Mouse (Mus musculus) limb, embryonic 14.5 days (tissue): ENCODE data around the gene Sgsm3. TPM values are rescaled to one million over a fixed set of nuclear protein-coding genes. Genes with fewer than 3 reads are reported as not detected.

Experiments
- ATAC-seq: fragments of 200-750 bp; cut with Nextera tagmentation; 2 replicates; pipeline ENCODE4 v1.8.0; 2017; ENCODE audit warnings: low read depth, moderate number of reproducible peaks, moderate TSS enrichment; ENCODE audit not compliant: low FRiP score
- DNase-seq: peaks from one replicate; pipeline ENCODE4 v3.0.0-alpha.2; 2015; ENCODE audit warnings: low spot score
- H3K27ac ChIP-seq: fragments of 300-500 bp; sonication (generic); replicated peaks from 2 replicates; pipeline ENCODE4 v1.5.1; 2014; ENCODE audit warnings: low read depth, mild to moderate bottlenecking, low read length, moderate library complexity, mixed read lengths
- H3K27me3 ChIP-seq: fragments of 300-500 bp; sonication (generic); 2 replicates; pipeline ENCODE4 v1.6.1; 2014; ENCODE audit warnings: low read length, mixed read lengths; ENCODE audit not compliant: control insufficient read depth, insufficient read depth
- H3K36me3 ChIP-seq: fragments of 300-500 bp; sonication (generic); 2 replicates; pipeline ENCODE4 v1.6.1; 2014; ENCODE audit warnings: mild to moderate bottlenecking, low read length, moderate library complexity, mixed read lengths; ENCODE audit not compliant: control insufficient read depth, insufficient read depth
- H3K4me1 ChIP-seq: fragments of 300-500 bp; sonication (generic); 2 replicates; pipeline ENCODE4 v1.6.1; 2014; ENCODE audit warnings: antibody characterized with exemption, low read length, mixed read lengths; ENCODE audit not compliant: control insufficient read depth, insufficient read depth
- H3K4me2 ChIP-seq: fragments of 300-500 bp; sonication (generic); replicated peaks from 2 replicates; pipeline ENCODE4 v1.6.1; 2014; ENCODE audit warnings: low read depth, mild to moderate bottlenecking, low read length, moderate library complexity; ENCODE audit not compliant: severe bottlenecking
- H3K4me3 ChIP-seq: fragments of 300-500 bp; sonication (generic); replicated peaks from 2 replicates; pipeline ENCODE4 v1.5.1; 2014; ENCODE audit warnings: low read length
- H3K9ac ChIP-seq: fragments of 300-500 bp; sonication (generic); 2 replicates; pipeline ENCODE4 v1.6.1; 2014; ENCODE audit warnings: mild to moderate bottlenecking, low read depth, low read length, moderate library complexity; ENCODE audit not compliant: severe bottlenecking
- H3K9me3 ChIP-seq: fragments of 300-500 bp; sonication (generic); 2 replicates; pipeline ENCODE4 v1.6.1; 2016; ENCODE audit warnings: low read length; ENCODE audit not compliant: control insufficient read depth
- POLR2A ChIP-seq: fragments of 200-500 bp; IDR thresholded peaks from 2 replicates; pipeline ENCODE4 v1.8.0; 2012; ENCODE audit warnings: inconsistent platforms, mild to moderate bottlenecking, moderate library complexity, borderline replicate concordance; ENCODE audit not compliant: insufficient read depth, insufficient read length; ENCODE audit errors: extremely low read depth
- WGBS: fragments of 180-500 bp; shearing (Covaris S2); extraction: QIAGEN DNeasy Blood & Tissue Kit; methylation state at CpG from one replicate; pipeline ENCODE4 v1.1.7; 2014; 5-methylcytosine and 5-hydroxymethylcytosine counted together
- polyA plus RNA-seq, 2 experiments: library from polyadenylated mRNA; depleted of rRNA in 1 of 2; stranded (reverse) in 1 of 2; unstranded in 1 of 2; fragments of >200 nt; fragmentation: Nextera tagmentation in 1 of 2; extraction: Ambion mirVana in 1 of 2; gene quantifications; 2 replicates each; pipeline versions ENCODE4 v1.2.1 to v1.2.3; 2012 to 2014

Sgsm3 gene
- polyA plus RNA-seq, 2 experiments = 26.2 to 32.1 TPM

- no peaks in the 10 kb centered on the region for H3K27me3 ChIP-seq
- H3K9ac ChIP-seq = no peak overlapping the region
- H3K4me2 ChIP-seq = no peak overlapping the region
- 82% methylated on average over 6 of the region's 6 CpGs for WGBS
- no peak for TF ChIP-seq POLR2A
- H3K4me1 ChIP-seq = no peaks in the 10 kb centered on the region
- no peaks in the 10 kb centered on the region for H3K9me3 ChIP-seq
- ATAC-seq = no peak
- DNase-seq = no peak
- H3K36me3 ChIP-seq = no peaks in the 10 kb centered on the region
- H3K27ac ChIP-seq = no peak overlapping the region
- H3K4me3 ChIP-seq = no peak overlapping the region
These were observed 18.7 kb downstream of the Sgsm3 start for GRCm38 (mm10) chr15:80996090-80996835.

- TF ChIP-seq POLR2A = no peak
- H3K4me2 ChIP-seq = no peak overlapping the region
- H3K27me3 ChIP-seq = no peaks in the 10 kb centered on the region
- DNase-seq (no peak), ATAC-seq (no peak)
- 26% methylated on average over 1 of the region's 1 CpGs for WGBS
- H3K4me1 ChIP-seq = no peaks in the 10 kb centered on the region
- no peaks in the 10 kb centered on the region for H3K9me3 ChIP-seq
- no peaks in the 10 kb centered on the region for H3K36me3 ChIP-seq
- H3K27ac ChIP-seq = no peak overlapping the region
- H3K9ac ChIP-seq = no peak overlapping the region
- no peak overlapping the region for H3K4me3 ChIP-seq
These were observed 19.5 kb downstream of the Sgsm3 start for GRCm38 (mm10) chr15:80997077-80997476.

- WGBS = 52% methylated on average over 2 of the region's 4 CpGs
These were observed 23.0 kb downstream of the Sgsm3 start for GRCm38 (mm10) chr15:81000419-81001138.

GRCm38 (mm10) chr15:81006127-81006735 lies 28.7 kb downstream of the Sgsm3 start:
- no peak for TF ChIP-seq POLR2A
- no peaks in the 10 kb centered on the region for H3K4me1 ChIP-seq
- H3K27me3 ChIP-seq = no peaks in the 10 kb centered on the region
- no peaks in the 10 kb centered on the region for H3K9me3 ChIP-seq
- H3K36me3 ChIP-seq = peaks cover 31% of the 10 kb centered on the region
- no peak for ATAC-seq
- no peak for DNase-seq
- H3K27ac ChIP-seq = no peak overlapping the region
- H3K4me2 ChIP-seq = no peak overlapping the region
- H3K4me3 ChIP-seq = no peak overlapping the region
- H3K9ac ChIP-seq = no peak overlapping the region
- 83% methylated on average over 10 of the region's 10 CpGs for WGBS

More at GRCm38 (mm10) chr15:81000419-81001138, 23.0 kb downstream of the Sgsm3 start:
- DNase-seq (no peak), ATAC-seq (no peak)
- Histone ChIP-seq H3K4me3 (no peak overlapping the region), H3K4me1 (no peaks in the 10 kb centered on the region), H3K27me3 (no peaks in the 10 kb centered on the region), H3K27ac (no peak overlapping the region), H3K36me3 (peaks cover 11% of the 10 kb centered on the region; the same call in 1 of the 2 replicates), H3K9me3 (no peaks in the 10 kb centered on the region), H3K4me2 (no peak overlapping the region), H3K9ac (no peak overlapping the region)
- no peak for TF ChIP-seq POLR2A

- 91% methylated on average over 9 of the region's 9 CpGs for WGBS
- Histone ChIP-seq H3K9ac (no peak overlapping the region), H3K36me3 (peaks cover 41% of the 10 kb centered on the region), H3K9me3 (no peaks in the 10 kb centered on the region), H3K4me2 (no peak overlapping the region), H3K4me3 (no peak overlapping the region), H3K27me3 (no peaks in the 10 kb centered on the region), H3K4me1 (no peaks in the 10 kb centered on the region), H3K27ac (no peak overlapping the region)
- TF ChIP-seq POLR2A = no peak
- no peak for ATAC-seq
- no peak for DNase-seq
These were observed 29.8 kb downstream of the Sgsm3 start for GRCm38 (mm10) chr15:81007339-81007738.
